Mouse (Mus musculus) NIH3T3 (cell line): ENCODE measurements around the gene Cyth1.

Source experiments
- DNase-seq: peaks from one replicate; pipeline ENCODE4 v3.0.0-alpha.2; 2012; ENCODE audit warnings: low read depth

Cyth1 gene

DNA sequence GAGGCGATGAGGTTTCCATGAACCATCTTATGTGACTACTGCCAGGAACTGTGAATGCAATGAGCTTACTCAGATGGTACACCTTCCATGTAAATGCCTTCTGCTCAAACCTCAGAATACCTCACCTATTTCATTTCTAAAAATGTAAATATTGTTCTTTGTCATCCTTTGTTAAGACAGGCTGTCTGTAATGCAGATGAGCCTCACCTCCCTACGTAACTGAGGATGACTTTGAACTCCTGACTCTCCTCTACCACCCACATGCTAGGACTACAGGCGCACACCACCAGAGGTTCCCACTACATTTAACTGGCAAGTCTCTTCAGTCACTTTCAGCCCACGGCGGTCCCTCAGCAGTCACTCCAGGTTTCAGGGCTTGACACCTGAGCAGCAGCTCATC is 25.5 kb downstream of the Cyth1 start:
- DNase-seq = no peak

DNA sequence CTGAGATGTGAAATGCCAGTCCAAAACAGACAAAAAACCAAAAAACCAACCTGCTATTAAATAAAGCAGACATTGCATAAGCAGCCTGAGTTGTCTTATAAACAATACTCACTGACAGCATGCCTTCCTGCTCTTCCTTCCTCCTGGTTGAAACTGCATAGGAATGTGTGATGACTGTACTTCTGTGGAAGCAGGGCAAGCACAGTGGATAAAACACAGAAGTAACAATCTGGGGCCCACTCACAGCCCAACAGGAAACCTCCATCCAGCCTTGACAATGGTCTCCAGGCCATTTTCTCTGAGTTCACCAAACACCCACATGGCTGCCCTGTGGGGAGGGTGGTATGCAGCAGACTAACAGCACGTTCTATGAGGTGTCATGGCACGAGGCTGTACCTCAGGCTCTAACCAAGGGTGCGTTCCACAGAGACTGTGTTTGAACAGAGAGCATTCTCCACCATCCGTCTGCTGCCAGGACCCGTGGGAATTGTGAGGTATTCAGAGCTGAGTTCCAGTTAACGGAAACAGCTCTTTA is 26.0 kb downstream of the Cyth1 start:
- DNase-seq = no peak

DNA sequence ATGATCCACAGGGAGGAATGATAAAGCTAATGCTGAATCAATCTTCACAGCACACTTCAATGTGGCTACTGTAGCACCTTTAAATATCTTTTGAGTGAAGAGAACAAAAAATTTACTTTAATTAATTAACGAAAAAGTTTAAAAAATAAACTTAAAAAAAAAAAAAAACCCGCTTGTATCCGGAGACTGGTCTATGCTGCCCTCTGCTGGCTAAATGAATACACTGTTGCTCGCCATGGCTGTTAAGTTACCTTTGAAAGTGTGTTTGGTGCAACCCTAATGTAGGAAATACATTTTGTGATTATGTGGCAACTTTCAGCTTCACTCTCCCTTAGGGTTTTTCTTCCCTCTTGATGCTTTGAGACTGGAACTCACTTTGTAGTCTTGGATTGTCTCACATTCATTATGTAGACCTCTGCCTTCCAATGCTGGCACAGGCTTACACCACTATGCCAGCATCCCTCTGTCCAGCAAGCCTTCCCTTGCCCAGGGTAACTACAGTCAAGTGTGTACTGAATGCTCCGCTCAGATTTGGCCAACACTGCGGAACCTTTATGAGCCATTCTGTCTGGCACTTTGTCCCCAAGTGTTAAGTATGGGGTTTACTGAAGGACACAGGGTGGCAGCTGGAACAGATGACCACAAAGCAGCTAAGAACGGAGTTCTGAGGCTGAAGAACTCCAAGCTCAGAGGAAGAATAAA is 27.7 kb downstream of the Cyth1 start:
- peak; percentile 83 for DNase-seq

DNA sequence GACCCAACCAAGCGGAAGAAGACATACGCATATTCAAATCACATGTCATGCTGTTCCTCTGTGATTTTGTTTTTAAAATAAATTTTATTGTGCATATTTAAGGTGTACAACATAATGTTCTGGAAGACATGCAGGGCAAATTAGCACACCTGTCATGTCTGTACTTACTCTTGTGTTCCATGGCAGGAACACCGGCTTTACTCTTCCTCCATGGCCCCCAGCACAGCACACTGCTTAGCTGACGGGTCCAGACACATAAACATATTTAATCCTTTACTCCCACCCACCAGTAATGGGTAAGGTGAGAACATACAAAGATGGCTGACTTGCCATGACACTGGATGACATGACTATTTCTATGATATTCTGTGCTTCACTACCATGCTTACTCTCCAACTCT is 29.3 kb downstream of the Cyth1 start:
- no peak for DNase-seq

DNA sequence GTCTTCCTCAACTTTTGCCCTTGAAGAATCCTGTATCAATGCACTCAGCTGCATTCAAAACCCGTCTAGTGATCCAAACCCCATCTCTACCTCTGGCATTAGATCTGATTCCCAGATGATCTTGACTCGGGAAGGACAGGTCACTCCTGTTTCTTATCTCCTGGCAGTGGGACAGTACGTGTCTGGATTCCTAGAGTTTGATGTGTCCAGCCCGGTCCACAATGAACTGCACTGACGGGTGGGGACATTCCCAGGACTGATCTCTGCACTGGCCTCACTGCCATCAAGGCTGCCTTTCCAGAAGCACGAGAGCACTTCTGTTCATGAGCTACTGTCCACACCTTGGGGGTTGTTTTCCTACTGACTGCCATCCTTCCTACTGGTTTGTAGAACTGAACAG is 31.9 kb downstream of the Cyth1 start:
- no peak for DNase-seq

DNA sequence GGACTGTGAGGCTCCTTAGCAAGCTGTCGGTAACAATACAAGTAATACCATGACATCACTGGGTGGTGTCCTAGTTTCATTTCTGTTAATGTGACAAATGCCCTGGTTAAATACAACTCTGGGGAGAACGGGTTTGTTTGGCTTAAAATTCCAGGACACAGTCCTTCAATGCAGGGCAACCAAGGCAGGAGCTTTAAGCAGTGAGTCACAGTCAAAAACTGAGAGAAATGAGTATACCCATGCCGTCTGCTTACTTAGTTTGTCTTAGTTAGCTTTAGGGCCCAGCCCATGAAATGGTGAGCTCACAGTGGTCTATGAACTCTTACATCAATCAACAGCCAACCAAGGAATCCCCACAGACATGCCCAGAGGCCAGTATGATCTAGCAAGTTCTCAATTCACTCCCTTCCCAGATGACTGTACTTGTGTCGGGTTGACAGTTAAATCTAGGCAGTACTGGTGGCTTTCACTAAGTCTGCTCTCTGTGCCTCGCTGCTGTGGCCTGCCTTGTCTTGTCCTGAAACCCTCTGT is 32.4 kb downstream of the Cyth1 start:
- peak; percentile 80 for DNase-seq

DNA sequence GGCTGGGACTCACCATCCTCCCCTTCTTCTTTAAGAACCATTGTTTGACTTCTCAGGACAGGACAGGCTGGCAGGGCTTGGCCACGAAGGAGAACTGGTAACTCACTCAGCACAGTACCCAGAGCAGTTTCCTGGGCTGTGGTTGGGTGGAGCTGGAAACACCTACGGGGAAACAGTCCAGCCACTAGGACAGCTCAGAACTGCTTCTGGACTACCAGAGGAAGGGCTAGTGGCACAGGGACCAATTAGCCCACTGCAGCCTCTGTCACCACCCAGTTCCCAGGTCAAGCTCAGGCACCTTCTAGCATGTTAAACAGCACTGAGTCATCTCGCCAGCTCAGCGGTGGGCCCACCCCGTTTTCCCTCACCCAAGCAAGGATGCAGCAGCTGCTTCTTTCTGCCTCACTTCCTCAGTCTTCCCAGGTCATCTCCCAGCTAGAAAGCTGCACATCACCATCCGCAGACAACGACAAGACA is 35.7 kb downstream of the Cyth1 start:
- DNase-seq = peak; percentile 35

DNA sequence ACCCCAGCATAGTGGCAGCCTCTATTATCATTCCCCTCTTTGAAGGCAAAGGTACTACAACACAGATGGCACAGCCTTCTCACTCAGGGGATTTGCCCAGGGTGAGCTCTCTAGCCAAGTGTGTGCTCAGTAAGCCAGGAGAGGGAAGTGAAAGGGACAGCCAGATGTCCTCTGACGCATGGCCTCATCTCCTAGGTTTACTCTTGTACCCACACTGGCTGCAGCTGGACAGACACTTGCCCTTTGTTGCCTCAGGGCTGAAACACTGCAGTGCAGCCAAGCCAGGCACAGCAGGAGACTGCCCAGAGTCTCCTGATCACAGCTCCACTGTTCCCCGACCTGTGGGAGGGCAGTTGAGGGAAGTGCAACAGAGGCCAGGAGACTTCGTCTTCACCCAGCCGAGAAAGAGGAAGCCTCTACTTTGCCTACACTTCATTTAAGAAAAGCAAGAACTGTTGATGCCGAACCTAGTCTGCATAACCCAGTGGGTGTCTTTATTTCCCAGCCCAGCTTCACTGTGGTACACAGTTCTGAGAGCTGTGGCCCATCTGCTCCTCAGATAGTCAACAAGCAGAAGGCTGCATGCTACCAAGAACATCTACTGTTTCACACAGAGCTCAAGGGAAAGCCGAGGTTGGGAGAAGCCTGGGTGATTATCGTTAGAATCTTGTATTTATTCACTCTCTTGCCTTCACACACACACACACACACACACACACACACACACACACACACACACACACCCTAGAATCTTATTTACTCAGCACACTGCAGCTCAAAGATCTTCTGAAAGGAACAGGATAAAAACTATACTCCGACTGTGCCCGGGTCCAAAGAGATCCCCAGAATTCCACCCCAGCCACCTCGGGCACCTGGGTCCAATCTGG is 36.4 kb downstream of the Cyth1 start:
- DNase-seq = no peak

DNA sequence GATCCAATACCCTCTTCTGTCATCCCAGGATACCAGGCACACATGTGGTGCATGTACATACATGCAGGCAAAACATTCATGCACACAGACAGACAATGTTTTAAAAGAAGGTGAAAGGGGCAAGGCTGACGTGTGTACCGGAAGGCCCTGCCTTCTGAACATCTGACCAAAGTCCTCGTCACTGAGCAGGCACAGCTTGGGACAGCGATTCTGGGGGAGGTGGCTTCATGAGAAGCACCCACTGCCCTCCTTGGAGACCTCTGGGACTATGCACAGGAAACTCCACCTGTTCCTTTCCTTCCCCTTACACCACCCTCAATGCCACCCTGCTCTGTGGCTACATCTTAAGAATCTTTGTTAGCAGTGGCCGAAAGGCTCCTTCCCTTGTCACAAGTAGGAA is 37.4 kb downstream of the Cyth1 start:
- no peak for DNase-seq

DNA sequence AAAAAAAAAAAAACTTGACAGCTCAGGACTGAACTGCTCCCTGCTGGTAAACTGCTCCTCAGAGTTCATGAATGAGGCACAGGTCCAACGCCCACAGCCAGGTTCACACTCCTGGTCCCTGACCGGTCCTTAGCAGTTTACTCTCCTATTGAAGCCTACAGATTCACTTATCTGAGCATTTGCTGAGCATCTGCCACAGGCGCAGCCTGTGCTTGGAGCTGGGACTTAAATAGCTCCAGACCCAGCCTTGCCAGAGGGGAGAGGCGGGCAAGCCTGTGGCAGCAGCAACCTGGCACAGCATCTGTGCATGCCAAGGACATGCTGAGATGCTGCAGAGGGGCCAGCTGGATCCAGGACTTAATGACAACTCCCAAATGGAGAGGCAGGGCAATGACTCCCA is 38.3 kb downstream of the Cyth1 start:
- no peak for DNase-seq

DNA sequence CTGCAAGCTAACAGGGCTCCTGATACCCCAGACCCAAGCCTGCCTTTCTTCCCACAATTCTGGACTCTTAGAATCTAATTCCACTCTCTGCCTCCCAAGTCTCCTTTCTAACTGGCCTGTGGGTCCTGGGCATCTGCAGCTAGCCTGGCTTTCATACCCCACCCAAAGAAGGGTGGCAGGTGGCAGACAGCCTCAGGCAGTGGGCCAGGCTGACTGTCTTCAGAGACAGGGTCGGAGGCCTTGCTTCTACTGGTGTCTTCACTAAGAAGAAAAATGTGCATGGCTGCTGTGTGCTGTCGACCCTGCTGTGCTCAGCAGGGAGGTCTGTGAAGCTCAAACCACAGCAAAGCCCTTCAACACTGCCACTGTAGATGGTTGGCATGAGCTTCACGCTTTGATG is 39.0 kb downstream of the Cyth1 start:
- DNase-seq = no peak

DNA sequence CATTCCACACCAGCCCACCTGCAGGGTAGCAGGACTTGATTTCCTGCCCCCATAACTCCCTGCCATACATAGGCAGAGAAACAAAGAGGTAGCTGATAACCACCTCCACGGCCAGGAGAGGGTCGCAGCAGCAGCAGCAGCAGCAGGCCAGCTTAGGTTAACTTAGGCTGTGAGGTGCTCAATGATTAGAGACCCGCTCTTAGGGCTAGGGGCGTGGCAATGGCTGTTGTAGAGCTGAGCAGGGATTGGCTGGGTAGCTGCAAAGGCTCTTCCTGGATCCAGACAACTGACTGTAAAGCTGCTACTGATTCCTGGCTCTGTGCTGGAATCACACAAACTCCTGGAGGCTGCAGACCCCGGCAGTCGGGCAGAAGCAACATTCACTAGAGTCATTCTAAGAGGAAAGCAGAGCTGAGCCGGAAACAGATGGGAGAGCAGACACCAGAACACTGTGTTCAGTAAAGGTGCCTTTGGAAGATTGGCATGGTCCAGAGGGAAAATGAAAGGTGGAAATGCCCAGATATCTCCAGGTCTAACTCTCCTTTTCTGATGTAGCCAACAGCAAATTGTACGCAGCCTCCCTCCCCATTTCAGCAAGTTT is 39.6 kb downstream of the Cyth1 start:
- no peak for DNase-seq

DNA sequence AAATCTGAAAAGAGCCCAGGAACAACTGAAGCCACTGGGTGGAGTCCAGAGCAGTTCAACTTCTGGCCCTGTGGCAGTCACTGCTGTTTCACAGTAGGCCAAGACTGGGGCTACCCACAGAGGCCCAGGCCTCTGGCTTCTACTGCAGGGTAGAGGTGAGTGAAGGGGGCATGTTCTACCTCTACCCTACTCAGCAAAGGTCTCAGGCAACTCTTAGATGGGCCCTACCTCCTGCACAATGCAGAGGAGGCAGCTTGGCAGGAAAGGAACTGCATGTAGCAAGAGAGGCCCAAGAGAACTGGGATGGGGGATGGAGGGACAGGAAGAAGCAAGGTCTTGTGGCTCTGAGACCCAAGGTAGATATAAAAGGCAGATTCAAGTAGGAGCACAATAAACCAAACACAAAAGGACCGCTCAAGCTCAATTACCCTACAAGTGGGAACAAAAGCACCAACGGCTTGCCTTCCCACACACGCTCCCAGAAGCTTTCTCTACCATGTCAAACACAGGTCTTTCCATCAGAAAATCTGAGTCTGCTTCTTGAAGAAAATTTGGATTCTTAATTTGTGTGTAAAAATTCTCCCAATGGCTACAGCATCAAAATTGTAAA is 40.9 kb downstream of the Cyth1 start:
- DNase-seq = no peak

DNA sequence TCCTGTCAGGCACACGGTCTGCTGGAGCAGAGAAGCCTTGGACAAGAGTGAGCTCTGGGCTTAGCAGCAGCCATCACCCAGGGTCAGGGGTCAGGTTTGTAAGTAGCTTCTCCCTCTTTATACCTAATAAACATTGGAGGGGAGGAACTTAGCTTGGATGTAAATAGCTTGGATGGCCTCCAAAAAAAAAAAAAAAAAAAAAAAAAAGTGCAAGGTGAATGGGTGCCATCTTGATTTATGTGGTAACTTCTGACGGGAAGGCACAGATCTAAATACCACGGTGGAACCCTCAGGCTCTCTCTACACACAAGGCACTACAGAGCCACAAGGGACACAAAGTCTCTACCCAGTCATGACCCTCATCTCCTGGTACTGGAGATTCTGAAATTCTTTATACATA is 42.1 kb downstream of the Cyth1 start:
- DNase-seq = no peak

DNA sequence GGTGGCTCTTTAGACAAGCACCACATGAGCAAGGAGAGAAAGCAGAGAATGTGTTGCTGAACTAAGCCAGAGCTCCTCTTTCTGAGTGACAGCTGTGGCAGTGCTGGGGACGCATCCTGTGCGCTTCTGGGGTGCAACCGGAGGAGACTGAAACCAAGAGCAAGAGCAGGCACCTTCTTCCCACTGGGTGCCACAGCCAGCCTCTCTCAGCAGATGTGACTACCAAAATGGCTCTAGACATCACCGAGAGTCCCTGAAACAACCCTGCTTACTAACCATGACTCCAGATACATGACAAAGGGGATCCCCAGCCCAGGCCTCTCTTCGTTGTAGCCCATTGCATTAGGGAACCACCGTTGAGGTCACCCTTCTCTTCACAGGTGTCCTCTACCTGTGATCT is 44.9 kb downstream of the Cyth1 start:
- DNase-seq = no peak

DNA sequence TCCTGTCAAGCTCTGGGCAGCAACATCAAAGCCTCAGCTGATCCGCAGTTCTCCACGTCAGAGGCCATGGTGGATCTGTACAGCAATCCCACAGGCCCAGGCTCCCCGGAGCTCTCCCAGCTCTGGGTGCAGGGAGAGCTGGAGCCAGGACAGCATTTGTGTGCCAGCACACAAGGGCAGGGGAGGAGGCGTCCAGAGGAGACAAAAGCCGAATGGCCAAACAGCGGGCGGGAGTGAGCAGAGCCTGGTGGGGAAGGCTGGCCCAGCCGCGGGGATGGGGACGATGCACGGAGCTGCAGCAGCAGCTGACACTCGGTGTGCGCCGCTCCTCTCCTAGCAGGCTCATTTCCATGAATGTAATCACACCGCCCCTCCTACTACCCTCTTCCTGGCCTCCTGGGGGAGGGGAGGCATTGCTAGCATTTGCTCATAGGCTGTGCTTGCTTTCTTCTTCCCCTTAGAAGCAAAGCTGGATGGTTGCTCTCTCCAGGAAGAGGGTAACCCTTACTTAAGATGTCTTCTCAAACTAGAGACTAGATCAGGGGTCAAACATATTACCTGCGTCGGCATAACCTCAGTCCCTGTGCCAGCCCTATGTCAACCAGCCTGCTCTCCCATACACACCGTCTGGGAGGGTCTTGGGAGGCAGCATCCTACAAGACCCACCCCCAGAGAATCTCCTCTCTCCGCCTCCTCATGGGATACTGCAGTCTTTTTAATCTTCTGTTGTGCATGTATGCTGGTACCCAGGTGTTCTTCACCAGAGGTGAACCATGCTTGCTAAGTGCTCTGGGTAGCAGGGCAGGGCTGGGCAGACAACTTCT is 45.8 kb downstream of the Cyth1 start:
- peak; percentile 70 for DNase-seq

DNA sequence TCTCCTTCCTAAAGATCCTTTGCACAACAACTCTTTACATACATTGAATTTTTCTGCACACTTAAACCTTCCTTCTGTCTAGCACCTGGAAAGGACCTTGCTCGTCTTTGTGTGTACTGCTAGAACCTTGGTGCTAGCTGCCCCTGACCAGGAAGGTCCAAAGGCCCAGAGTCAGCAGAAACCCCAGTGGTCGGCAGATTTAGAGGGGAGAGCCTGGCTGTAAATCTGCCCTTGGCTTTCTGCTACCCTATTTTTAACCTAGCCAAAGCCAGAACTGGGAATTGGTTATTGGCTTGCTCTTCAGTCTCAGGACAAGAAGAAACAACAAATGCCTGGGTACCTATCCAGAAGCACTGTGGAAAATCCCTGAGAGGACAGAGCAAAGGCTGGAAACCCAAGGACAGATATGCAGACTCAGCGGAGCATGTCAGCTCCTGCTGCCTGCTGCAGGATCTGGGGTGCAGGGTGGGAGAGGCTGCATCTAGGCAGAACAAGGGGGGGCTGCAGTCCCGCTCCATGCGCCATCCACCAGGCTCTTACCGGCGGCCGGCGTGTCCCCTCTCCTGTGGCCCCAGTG is 46.5 kb downstream of the Cyth1 start:
- DNase-seq = no peak

DNA sequence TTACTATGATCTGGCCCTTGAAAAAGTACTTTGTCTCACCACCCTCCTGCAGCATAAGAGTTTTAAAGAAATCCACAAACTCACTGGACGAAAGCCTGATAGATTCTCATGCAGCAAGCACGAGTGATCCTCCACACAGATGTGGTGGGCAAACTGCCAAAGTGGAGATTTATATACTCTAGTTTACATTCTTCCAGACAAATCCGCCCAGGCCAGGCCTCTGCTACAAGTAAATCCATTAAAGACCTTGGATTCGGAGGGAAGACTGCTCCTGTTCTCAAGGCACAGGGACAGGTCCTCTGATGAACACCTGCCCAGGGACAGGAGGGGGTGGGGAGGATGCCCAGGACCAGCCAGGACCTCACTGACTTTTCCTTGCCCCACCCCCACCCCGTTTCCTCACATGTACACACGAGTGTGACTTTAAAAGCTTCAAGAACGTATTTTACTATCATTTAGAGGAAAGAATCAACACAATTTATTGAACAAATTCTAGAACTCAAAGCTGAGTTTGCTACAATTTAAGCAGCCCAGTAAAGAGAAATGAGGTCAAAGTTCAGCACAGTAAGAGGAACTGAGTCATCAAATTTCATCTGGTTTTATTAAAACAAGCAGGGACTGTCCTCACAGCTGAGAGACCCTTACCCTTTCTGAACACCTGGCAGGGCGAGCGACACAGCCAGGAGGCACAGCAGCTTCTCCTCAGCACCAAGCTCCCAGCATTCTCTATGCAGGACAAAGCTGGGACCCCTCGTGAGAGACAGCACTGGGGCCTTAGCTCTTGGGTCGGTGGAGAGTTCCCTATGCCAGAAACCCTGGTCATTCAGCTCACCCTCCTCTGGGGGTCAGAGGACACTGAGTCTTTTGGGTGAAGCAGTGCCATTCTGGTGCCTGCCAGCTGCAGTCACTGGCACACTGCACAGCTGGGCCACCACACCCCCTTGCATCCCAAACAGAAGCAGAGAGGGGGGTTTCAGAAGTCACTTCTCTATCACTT is 47.3 kb downstream of the Cyth1 start:
- DNase-seq = peak; percentile 93

DNA sequence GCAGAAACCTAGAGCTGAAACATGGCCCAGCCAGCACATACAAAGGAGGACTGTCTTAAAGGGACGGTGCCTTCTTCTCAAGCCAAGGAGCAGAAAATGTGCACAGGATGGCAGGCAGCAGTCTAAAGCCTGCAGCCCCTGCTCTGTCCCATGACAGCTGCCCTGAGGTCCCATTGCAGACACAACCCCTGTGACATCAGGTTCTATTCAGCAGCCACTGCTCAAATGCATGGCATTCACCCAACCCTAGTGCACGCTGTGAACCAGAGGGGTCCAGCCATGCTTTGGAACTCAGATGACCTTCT is 50.1 kb downstream of the Cyth1 start:
- DNase-seq = no peak
